Mouse (Mus musculus) liver, embryonic 13.5 days (tissue): ENCODE results near the gene Cdc26. TPM values are rescaled to one million over a fixed set of nuclear protein-coding genes. Genes with fewer than 3 reads are reported as not detected.
A peak's percentile ranks its signal among the peaks of the same experiment; 100 is the strongest.

ENCODE experiments used
- ATAC-seq: fragments of 200-750 bp; cut with Nextera tagmentation; 2 replicates; pipeline ENCODE4 v1.8.0; 2017; ENCODE audit warnings: low read depth, mild to moderate bottlenecking, moderate number of reproducible peaks, moderate library complexity
- DNase-seq: peaks from one replicate; pipeline ENCODE4 v3.0.0; 2022
- H3K27ac ChIP-seq: fragments of 300-500 bp; sonication (generic); 2 replicates; pipeline ENCODE4 v1.5.1; 2015; ENCODE audit warnings: moderate library complexity, mild to moderate bottlenecking, inconsistent platforms
- H3K27me3 ChIP-seq: fragments of 300-500 bp; sonication (generic); 2 replicates; pipeline ENCODE4 v1.6.1; 2015; ENCODE audit warnings: mild to moderate bottlenecking, inconsistent platforms
- H3K36me3 ChIP-seq: fragments of 300-500 bp; sonication (generic); 2 replicates; pipeline ENCODE4 v1.6.1; 2015; ENCODE audit warnings: mild to moderate bottlenecking, inconsistent platforms
- H3K4me1 ChIP-seq: fragments of 300-500 bp; sonication (generic); replicated peaks from 2 replicates; pipeline ENCODE4 v1.6.1; 2015; ENCODE audit warnings: inconsistent platforms
- H3K4me2 ChIP-seq: fragments of 300-500 bp; sonication (generic); 2 replicates; pipeline ENCODE4 v1.6.1; 2015; ENCODE audit warnings: inconsistent platforms, mild to moderate bottlenecking, moderate library complexity
- H3K4me3 ChIP-seq: fragments of 300-500 bp; sonication (generic); replicated peaks from 2 replicates; pipeline ENCODE4 v1.5.1; 2015; ENCODE audit warnings: mild to moderate bottlenecking, inconsistent platforms
- H3K9ac ChIP-seq: fragments of 300-500 bp; sonication (generic); 2 replicates; pipeline ENCODE4 v1.6.1; 2015; ENCODE audit warnings: mild to moderate bottlenecking, inconsistent platforms
- H3K9me3 ChIP-seq: fragments of 300-500 bp; sonication (generic); replicated peaks from 2 replicates; pipeline ENCODE4 v1.6.1; 2016; ENCODE audit warnings: inconsistent platforms
- WGBS: fragments of 180-500 bp; shearing (Covaris S2); methylation state at CpG from one replicate; pipeline ENCODE4 v1.1.7; 2015; ENCODE audit not compliant: insufficient replicate concordance; 5-methylcytosine and 5-hydroxymethylcytosine counted together
- polyA plus RNA-seq: library from polyadenylated mRNA; unstranded; fragments of >200 nt; fragmentation: Nextera tagmentation; extraction: Ambion mirVana; gene quantifications from 2 replicates; pipeline ENCODE4 v1.2.1, GENCODE M21; 2015

The Cdc26 gene
- 77.7 and 97.1 TPM in 2 replicates for polyA plus RNA-seq

GRCm38 (mm10) chr4:62408601-62409282 lies at the start of gene Cdc26, which contains the start of gene Prpf4:
Gene Cdc26 (minus strand): TSS chr4:62408642.
Gene Prpf4 (plus strand): TSS chr4:62408797.
- peak; percentile 99 for ATAC-seq
- Histone ChIP-seq H3K4me3 (peak within 1 kb of the TSS; percentile 88), H3K27me3 (no peaks in the 10 kb centered on the region), H3K36me3 (peaks cover 45% of the 10 kb centered on the region), H3K9me3 (no peaks in the 10 kb centered on the region), H3K4me2 (peak within 1 kb of the TSS; percentile 90), H3K27ac (peak within 1 kb of the TSS; percentile 90), H3K9ac (peak within 1 kb of the TSS; percentile 92), H3K4me1 (peaks cover 39% of the 10 kb centered on the region)
- under 1% methylated on average over 39 of the region's 39 CpGs for WGBS
- peak; percentile 98 for DNase-seq

- DNase-seq = peak; percentile 21
- Histone ChIP-seq H3K4me1 (no peaks in the 10 kb centered on the region), H3K27ac (no peak overlapping the region), H3K4me3 (no peak overlapping the region), H3K4me2 (no peak overlapping the region), H3K9ac (no peak overlapping the region), H3K36me3 (no peaks in the 10 kb centered on the region), H3K9me3 (no peaks in the 10 kb centered on the region), H3K27me3 (no peaks in the 10 kb centered on the region)
- 46% methylated on average over 5 of the region's 5 CpGs for WGBS
- ATAC-seq = no peak
Measured at GRCm38 (mm10) chr4:62454995-62455394, 46.6 kb upstream of the Cdc26 start.

GRCm38 (mm10) chr4:62440986-62441385 lies 32.5 kb upstream of the Cdc26 start:
- no peak overlapping the region for H3K4me3 ChIP-seq
- no peak overlapping the region for H3K9ac ChIP-seq
- no peak for DNase-seq
- no peak overlapping the region for H3K4me2 ChIP-seq
- no peaks in the 10 kb centered on the region for H3K27me3 ChIP-seq
- no peaks in the 10 kb centered on the region for H3K36me3 ChIP-seq
- WGBS = 69% methylated on average over 4 of the region's 4 CpGs
- no peaks in the 10 kb centered on the region for H3K4me1 ChIP-seq
- H3K27ac ChIP-seq = no peak overlapping the region
- H3K9me3 ChIP-seq = no peaks in the 10 kb centered on the region
- ATAC-seq = no peak

- Histone ChIP-seq H3K9ac (no peak overlapping the region), H3K4me1 (no peaks in the 10 kb centered on the region), H3K27me3 (no peaks in the 10 kb centered on the region), H3K4me2 (no peak overlapping the region), H3K4me3 (no peak overlapping the region), H3K36me3 (no peaks in the 10 kb centered on the region), H3K9me3 (no peaks in the 10 kb centered on the region), H3K27ac (no peak overlapping the region)
- no peak for DNase-seq
- no peak for ATAC-seq
- WGBS = 59% methylated on average over 4 of the region's 4 CpGs
Measured at GRCm38 (mm10) chr4:62440544-62440943, 32.1 kb upstream of the Cdc26 start.

- H3K9me3 ChIP-seq = no peaks in the 10 kb centered on the region
- WGBS = 26% methylated on average over 4 of the region's 4 CpGs
- H3K36me3 ChIP-seq = no peaks in the 10 kb centered on the region
- no peak overlapping the region for H3K4me2 ChIP-seq
- no peak overlapping the region for H3K27ac ChIP-seq
- no peak overlapping the region for H3K4me3 ChIP-seq
- H3K9ac ChIP-seq = no peak overlapping the region
- H3K27me3 ChIP-seq = no peaks in the 10 kb centered on the region
- ATAC-seq (no peak), DNase-seq (no peak)
- no peaks in the 10 kb centered on the region for H3K4me1 ChIP-seq
Measured at GRCm38 (mm10) chr4:62439793-62440192, 31.4 kb upstream of the Cdc26 start.

- Histone ChIP-seq H3K9ac (no peak overlapping the region), H3K27ac (no peak overlapping the region), H3K4me1 (no peaks in the 10 kb centered on the region), H3K27me3 (no peaks in the 10 kb centered on the region), H3K36me3 (no peaks in the 10 kb centered on the region), H3K4me2 (no peak overlapping the region), H3K4me3 (no peak overlapping the region), H3K9me3 (no peaks in the 10 kb centered on the region)
- ATAC-seq = no peak
- WGBS = 69% methylated on average over 7 of the region's 7 CpGs
- DNase-seq = no peak
Measured at GRCm38 (mm10) chr4:62437871-62438270, 29.4 kb upstream of the Cdc26 start.

- no peak overlapping the region for H3K4me2 ChIP-seq
- no peaks in the 10 kb centered on the region for H3K27me3 ChIP-seq
- WGBS = 73% methylated on average over 3 of the region's 3 CpGs
- no peak overlapping the region for H3K4me3 ChIP-seq
- ATAC-seq (no peak), DNase-seq (no peak)
- H3K9ac ChIP-seq = no peak overlapping the region
- no peak overlapping the region for H3K27ac ChIP-seq
- peaks cover under 1% of the 10 kb centered on the region; the same call in 1 of the 2 replicates for H3K4me1 ChIP-seq
- no peaks in the 10 kb centered on the region for H3K36me3 ChIP-seq
- H3K9me3 ChIP-seq = no peaks in the 10 kb centered on the region
Measured at GRCm38 (mm10) chr4:62437256-62437778, 28.9 kb upstream of the Cdc26 start.

- no peak within 1 kb of the TSS for H3K4me3 ChIP-seq
- no peak within 1 kb of the TSS for H3K27ac ChIP-seq
- no peaks in the 10 kb centered on the region for H3K27me3 ChIP-seq
- no peak within 1 kb of the TSS for H3K9ac ChIP-seq
- no peak for ATAC-seq
- no peak within 1 kb of the TSS for H3K4me2 ChIP-seq
- H3K36me3 ChIP-seq = no peaks in the 10 kb centered on the region
- WGBS = 67% methylated on average over 6 of the region's 6 CpGs
- H3K9me3 ChIP-seq = no peaks in the 10 kb centered on the region
- DNase-seq = no peak
- H3K4me1 ChIP-seq = peaks cover 14% of the 10 kb centered on the region
Measured at GRCm38 (mm10) chr4:62435081-62435480, 26.6 kb upstream of the Cdc26 start, which contains the start of gene Rnf183. Gene Rnf183 (minus strand): TSS chr4:62435252.

GRCm38 (mm10) chr4:62433939-62434870 lies 25.8 kb upstream of the Cdc26 start:
- ATAC-seq (no peak), DNase-seq (no peak)
- Histone ChIP-seq H3K4me1 (peaks cover 16% of the 10 kb centered on the region), H3K36me3 (no peaks in the 10 kb centered on the region), H3K9ac (no peak overlapping the region), H3K4me3 (no peak overlapping the region), H3K27me3 (no peaks in the 10 kb centered on the region), H3K9me3 (no peaks in the 10 kb centered on the region), H3K27ac (no peak overlapping the region), H3K4me2 (no peak overlapping the region)
- 63% methylated on average over 7 of the region's 7 CpGs for WGBS

- Histone ChIP-seq H3K4me2 (no peak overlapping the region), H3K9me3 (no peaks in the 10 kb centered on the region), H3K4me1 (peaks cover 16% of the 10 kb centered on the region), H3K36me3 (peaks cover under 1% of the 10 kb centered on the region; the same call in 1 of the 2 replicates), H3K4me3 (no peak overlapping the region), H3K9ac (no peak overlapping the region), H3K27me3 (no peaks in the 10 kb centered on the region), H3K27ac (peak overlapping the region; percentile 40)
- ATAC-seq = peak; percentile 74
- peak; percentile 68 for DNase-seq
- WGBS = 44% methylated on average over 4 of the region's 4 CpGs
Measured at GRCm38 (mm10) chr4:62431522-62431921, 23.1 kb upstream of the Cdc26 start.

GRCm38 (mm10) chr4:62430678-62431077 lies 22.2 kb upstream of the Cdc26 start:
- no peak overlapping the region for H3K9ac ChIP-seq
- H3K36me3 ChIP-seq = peaks cover 9% of the 10 kb centered on the region
- peaks cover 16% of the 10 kb centered on the region for H3K4me1 ChIP-seq
- DNase-seq (no peak), ATAC-seq (no peak)
- H3K4me2 ChIP-seq = no peak overlapping the region
- H3K4me3 ChIP-seq = no peak overlapping the region
- peak overlapping the region; percentile 40 for H3K27ac ChIP-seq
- no peaks in the 10 kb centered on the region for H3K27me3 ChIP-seq
- H3K9me3 ChIP-seq = no peaks in the 10 kb centered on the region
